Mouse (Mus musculus): ENCODE measurements around the gene Gm49373. TPM values are rescaled to one million over a fixed set of nuclear protein-coding genes. Genes with fewer than 3 reads are reported as not detected.
A peak's percentile ranks its signal among the peaks of the same experiment; 100 is the strongest.

The Gm49373 gene
- under 1 TPM; 0.29 to 0.59 TPM for total RNA-seq (2021)
- long read RNA-seq, experiment 1 = 0 reads
- long read RNA-seq, experiment 2 = 0 reads

- peak; percentile 69 to 88 for DNase-seq (ENCODE audit: low spot score in 2 of 2)
Observed at GRCm38 (mm10) chr9:21073044-21073840, at the start of gene Gm49373, which contains the start of gene Fdx1l. Gene Gm49373 (minus strand): TSS chr9:21073096. Gene Fdx1l (minus strand): TSS chr9:21073614.

GRCm38 (mm10) chr9:21121483-21121882 is 48.6 kb upstream of the Gm49373 start:
- no peak for DNase-seq (ENCODE audit: low spot score in 2 of 2)

GRCm38 (mm10) chr9:21117073-21117472 is 44.2 kb upstream of the Gm49373 start:
- DNase-seq (ENCODE audit: low spot score in 2 of 2) = no peak

- DNase-seq (ENCODE audit: low spot score in 2 of 2) = no peak
Observed at GRCm38 (mm10) chr9:21115105-21115504, 42.2 kb upstream of the Gm49373 start.

- no peak for DNase-seq (ENCODE audit: low spot score in 2 of 2)
Observed at GRCm38 (mm10) chr9:21114190-21114589, 41.3 kb upstream of the Gm49373 start.

GRCm38 (mm10) chr9:21113751-21114150 is 40.9 kb upstream of the Gm49373 start:
- no peak for DNase-seq (ENCODE audit: low spot score in 2 of 2)

GRCm38 (mm10) chr9:21107607-21108237 is 34.8 kb upstream of the Gm49373 start:
- no peak for DNase-seq (ENCODE audit: low spot score in 2 of 2)

- no peak for DNase-seq (ENCODE audit: low spot score in 2 of 2)
Observed at GRCm38 (mm10) chr9:21105760-21106564, 33.1 kb upstream of the Gm49373 start.

GRCm38 (mm10) chr9:21104814-21105213 is 31.9 kb upstream of the Gm49373 start:
- DNase-seq (ENCODE audit: low spot score in 2 of 2) = no peak

GRCm38 (mm10) chr9:21102076-21102475 is 29.2 kb upstream of the Gm49373 start:
- DNase-seq (ENCODE audit: low spot score in 2 of 2) = no peak

GRCm38 (mm10) chr9:21100447-21101161 is 27.7 kb upstream of the Gm49373 start:
- DNase-seq (ENCODE audit: low spot score in 2 of 2) = no peak

GRCm38 (mm10) chr9:21097793-21098192 is 24.9 kb upstream of the Gm49373 start:
- no peak for DNase-seq (ENCODE audit: low spot score in 2 of 2)

GRCm38 (mm10) chr9:21095958-21096357 is 23.1 kb upstream of the Gm49373 start:
- no peak for DNase-seq (ENCODE audit: low spot score in 2 of 2)

- DNase-seq (ENCODE audit: low spot score in 2 of 2) = no peak
Observed at GRCm38 (mm10) chr9:21093423-21093822, 20.5 kb upstream of the Gm49373 start.

GRCm38 (mm10) chr9:21091707-21092320 is 18.9 kb upstream of the Gm49373 start, which contains the start of the genes Gm38431 and Raver1:
Gene Gm38431 (minus strand): TSS chr9:21091997.
Gene Raver1 (minus strand): TSS chr9:21092008.
- peak; percentile 92 to 97 for DNase-seq (ENCODE audit: low spot score in 2 of 2)

GRCm38 (mm10) chr9:21090972-21091706 is 18.2 kb upstream of the Gm49373 start:
- DNase-seq (ENCODE audit: low spot score in 2 of 2) = no peak

- no peak for DNase-seq (ENCODE audit: low spot score in 2 of 2)
Observed at GRCm38 (mm10) chr9:21090537-21090936, 17.6 kb upstream of the Gm49373 start.

GRCm38 (mm10) chr9:21083324-21083723 is 10.4 kb upstream of the Gm49373 start:
- DNase-seq (ENCODE audit: low spot score in 2 of 2) = no peak

GRCm38 (mm10) chr9:21081127-21081526 is 8.2 kb upstream of the Gm49373 start:
- DNase-seq (ENCODE audit: low spot score in 2 of 2) = no peak

- no peak for DNase-seq (ENCODE audit: low spot score in 2 of 2)
Observed at GRCm38 (mm10) chr9:21075625-21076024, 2.7 kb upstream of the Gm49373 start.

Data from gastrocnemius, postnatal 4 days (tissue).